19 mouse cellular contexts compared by ENCODE assay signal in genomic region chr9:101996183-101996582, GRCm38 (mm10).
A peak's percentile ranks its signal among the peaks of the same experiment; 100 is the strongest.
DNase-seq lines count a peak whose midpoint lies in the region; ATAC-seq and TF ChIP-seq lines count a peak whose summit lies in the region.
"Had no signal": no experiment of that assay in that cellular context is flagged by ENCODE, and none has a peak within 500 bp of the region (broad histone marks: within the 10 kb centered on the region; RNA-seq: fewer than 3 reads in every experiment).

No protein-coding gene starts in this region.

- no peak for TF ChIP-seq POLR2A in bone marrow, adult 2 months (IDR thresholded peaks at IDR 0.05; ENCODE audit: borderline replicate concordance, control insufficient read depth, low read depth, low read length)

- no peak overlapping the region for H3K4me3 ChIP-seq in hindbrain, embryonic 14.5 days (replicated peaks; ENCODE audit: low read length)
- H3K4me3 ChIP-seq in hindbrain, postnatal 0 days (ENCODE audit: low read length): no peak overlapping the region
- H3K4me3 ChIP-seq in bone marrow, adult 2 months (replicated peaks; ENCODE audit: control insufficient read depth, low read depth, low read length): no peak overlapping the region
- H3K4me3 ChIP-seq in limb, embryonic 10.5 days: no peak overlapping the region
- H3K4me3 ChIP-seq: forebrain, embryonic 12.5 days; limb, embryonic 13.5 days; neural tube, embryonic 13.5 days had no signal

- DNase-seq in hindbrain, embryonic 14.5 days (ENCODE audit: low spot score): no peak
- DNase-seq in hindbrain, postnatal 0 days (ENCODE audit: low spot score): no peak
- DNase-seq in limb, embryonic 10.5 days (ENCODE audit: low spot score): no peak
- DNase-seq: adrenal gland, postnatal 36 days; cerebellum, adult 8-10 months; gastrocnemius, postnatal 25 days; kidney, adult 8-10 months; kidney, postnatal 36 days; right cerebral cortex, postnatal 25 days; thymus, postnatal 14 days had no signal

- no peaks in the 10 kb centered on the region for H3K4me1 ChIP-seq in hindbrain, embryonic 14.5 days (replicated peaks; ENCODE audit: control insufficient read depth, insufficient read depth, low read length)
- H3K4me1 ChIP-seq in hindbrain, postnatal 0 days (ENCODE audit: insufficient read depth, low read length): peaks cover 6% of the 10 kb centered on the region; the same call in 1 of the 2 replicates
- H3K4me1 ChIP-seq in bone marrow, adult 2 months (ENCODE audit: control insufficient read depth, insufficient read depth, low read length): no peaks in the 10 kb centered on the region; the same call in 1 of the 2 replicates
- no peaks in the 10 kb centered on the region for H3K4me1 ChIP-seq in limb, embryonic 10.5 days
- H3K4me1 ChIP-seq: neural tube, embryonic 13.5 days had no signal

- whole genome bisulfite sequencing in hindbrain, embryonic 14.5 days: 69% methylated on average over 7 of the region's 7 CpGs
- WGBS in hindbrain, postnatal 0 days: 67% methylated on average over 7 of the region's 7 CpGs
- WGBS in bone marrow, adult 2 months: 73% methylated on average over 7 of the region's 7 CpGs
- WGBS in limb, embryonic 10.5 days: 87% methylated on average over 7 of the region's 7 CpGs

- H3K9me3 ChIP-seq in hindbrain, embryonic 14.5 days (ENCODE audit: control insufficient read depth, low read length): no peaks in the 10 kb centered on the region
- H3K9me3 ChIP-seq in hindbrain, postnatal 0 days (ENCODE audit: low read length): no peaks in the 10 kb centered on the region; the same call in 1 of the 2 replicates
- H3K9me3 ChIP-seq in limb, embryonic 10.5 days (replicated peaks): no peaks in the 10 kb centered on the region
- H3K9me3 ChIP-seq: forebrain, embryonic 12.5 days; limb, embryonic 13.5 days; neural tube, embryonic 13.5 days had no signal

- no peaks in the 10 kb centered on the region for H3K27me3 ChIP-seq in hindbrain, embryonic 14.5 days (ENCODE audit: control insufficient read depth, insufficient read depth, low read length)
- no peaks in the 10 kb centered on the region for H3K27me3 ChIP-seq in hindbrain, postnatal 0 days (ENCODE audit: insufficient read depth, low read length)
- no peaks in the 10 kb centered on the region for H3K27me3 ChIP-seq in limb, embryonic 10.5 days (ENCODE audit: low read depth, poor library complexity, severe bottlenecking)
- H3K27me3 ChIP-seq: forebrain, embryonic 12.5 days; limb, embryonic 13.5 days; neural tube, embryonic 13.5 days had no signal

- H3K36me3 ChIP-seq in hindbrain, embryonic 14.5 days (replicated peaks; ENCODE audit: control insufficient read depth, insufficient read depth): peaks cover 18% of the 10 kb centered on the region
- no peaks in the 10 kb centered on the region; the same call in 1 of the 2 replicates for H3K36me3 ChIP-seq in hindbrain, postnatal 0 days (ENCODE audit: insufficient read depth, low read length)
- no peaks in the 10 kb centered on the region for H3K36me3 ChIP-seq in limb, embryonic 10.5 days
- H3K36me3 ChIP-seq: G1E; limb, embryonic 13.5 days had no signal

- H3K4me2 ChIP-seq in hindbrain, embryonic 14.5 days (replicated peaks): no peak overlapping the region
- H3K4me2 ChIP-seq in hindbrain, postnatal 0 days (ENCODE audit: low read depth, low read length): no peak overlapping the region
- H3K4me2 ChIP-seq: forebrain, embryonic 12.5 days; limb, embryonic 13.5 days; neural tube, embryonic 13.5 days had no signal

- ATAC-seq in hindbrain, embryonic 14.5 days (ENCODE audit: low FRiP score): no peak
- no peak for ATAC-seq in hindbrain, postnatal 0 days
- peak; percentile 9; the same call in 1 of the 2 replicates for ATAC-seq in common myeloid progenitor, adult 5-6 weeks (replicated peaks; ENCODE audit: low read depth, poor library complexity, severe bottlenecking)
- peak; percentile 13 for ATAC-seq in megakaryocyte progenitor cell, adult 5-6 weeks (replicated peaks; ENCODE audit: poor library complexity)
- no peak for ATAC-seq in CD4-positive, CD25-positive, alpha-beta regulatory T cell, adult 4 months
- ATAC-seq: lung, postnatal 0 days had no signal

- 0 out of 2 replicates have a peak overlapping the region, but pooled peaks have one; percentile 24 for H3K27ac ChIP-seq in hindbrain, embryonic 14.5 days
- H3K27ac ChIP-seq in hindbrain, postnatal 0 days: no peak overlapping the region
- H3K27ac ChIP-seq in bone marrow, adult 2 months (ENCODE audit: control insufficient read depth, insufficient read depth, low read depth, low read length, poor library complexity): peak overlapping the region; percentile 90
- H3K27ac ChIP-seq in limb, embryonic 10.5 days: no peak overlapping the region
- H3K27ac ChIP-seq: forebrain, embryonic 12.5 days; limb, embryonic 13.5 days; neural tube, embryonic 13.5 days had no signal

- H3K9ac ChIP-seq in hindbrain, embryonic 14.5 days: no peak overlapping the region
- H3K9ac ChIP-seq in hindbrain, postnatal 0 days (replicated peaks; ENCODE audit: low read length): no peak overlapping the region
- H3K9ac ChIP-seq: forebrain, embryonic 12.5 days; limb, embryonic 13.5 days; neural tube, embryonic 13.5 days had no signal

- TF ChIP-seq CTCF in hindbrain, postnatal 0 days (IDR thresholded peaks at IDR 0.05; ENCODE audit: low read depth): no peak
- TF ChIP-seq CTCF in bone marrow, adult 2 months (IDR thresholded peaks at IDR 0.05; ENCODE audit: control insufficient read depth, insufficient read depth, low read length): no peak

Comparison
In these comparisons a context has a peak if more than half of its experiments do, and no peak if none do; other contexts are left out.
1. H3K27ac ChIP-seq: peak in hindbrain, embryonic 14.5 days (single experiment) and bone marrow, adult 2 months (single experiment); none in hindbrain, postnatal 0 days (single experiment) and limb, embryonic 10.5 days (single experiment).
2. ATAC-seq: peak in common myeloid progenitor, adult 5-6 weeks (single experiment) and megakaryocyte progenitor cell, adult 5-6 weeks (single experiment); none in hindbrain, embryonic 14.5 days (single experiment), hindbrain, postnatal 0 days (single experiment) and CD4-positive, CD25-positive, alpha-beta regulatory T cell, adult 4 months (single experiment).